In genomic region chr14:102718558-102718957, GRCm38 (mm10) we compare ENCODE assay signal across 12 mouse cellular contexts.
DNase-seq lines count a peak whose midpoint lies in the region; ATAC-seq and TF ChIP-seq lines count a peak whose summit lies in the region.
"Had no signal": no experiment of that assay in that cellular context is flagged by ENCODE, and none has a peak within 500 bp of the region (broad histone marks: within the 10 kb centered on the region; RNA-seq: fewer than 3 reads in every experiment).

No protein-coding gene starts in this region.

- TF ChIP-seq CTCF in intestine, postnatal 0 days (IDR thresholded peaks at IDR 0.05; ENCODE audit: low read depth): no peak

- ATAC-seq in intestine, postnatal 0 days: no peak

- no peaks in the 10 kb centered on the region for H3K36me3 ChIP-seq in intestine, postnatal 0 days (ENCODE audit: control insufficient read depth, insufficient read depth)
- H3K36me3 ChIP-seq: kidney, embryonic 15.5 days had no signal

- H3K9ac ChIP-seq in intestine, postnatal 0 days (ENCODE audit: low read depth, low read length): no peak overlapping the region
- H3K9ac ChIP-seq: kidney, embryonic 15.5 days had no signal

- 59% methylated on average over 2 of the region's 2 CpGs for WGBS in intestine, postnatal 0 days

- no peaks in the 10 kb centered on the region for H3K4me1 ChIP-seq in intestine, postnatal 0 days (replicated peaks; ENCODE audit: control insufficient read depth, insufficient read depth, low read length)

- H3K4me3 ChIP-seq in intestine, postnatal 0 days (ENCODE audit: low read depth, low read length): no peak overlapping the region
- H3K4me3 ChIP-seq: kidney, embryonic 15.5 days; megakaryocyte, embryonic 14.5 days had no signal

- no peak overlapping the region for H3K27ac ChIP-seq in intestine, postnatal 0 days (ENCODE audit: low read depth, low read length)
- H3K27ac ChIP-seq: kidney, embryonic 15.5 days had no signal

- no peaks in the 10 kb centered on the region for H3K9me3 ChIP-seq in intestine, postnatal 0 days (ENCODE audit: control insufficient read depth)
- H3K9me3 ChIP-seq: kidney, embryonic 15.5 days; megakaryocyte, embryonic 14.5 days had no signal

- no peaks in the 10 kb centered on the region for H3K27me3 ChIP-seq in intestine, postnatal 0 days (replicated peaks; ENCODE audit: control insufficient read depth, insufficient read depth, low read length)
- H3K27me3 ChIP-seq: kidney, embryonic 15.5 days; megakaryocyte, embryonic 14.5 days had no signal

- no peak overlapping the region for H3K4me2 ChIP-seq in intestine, postnatal 0 days (replicated peaks; ENCODE audit: low read depth)
- H3K4me2 ChIP-seq: kidney, embryonic 15.5 days had no signal

- peak; percentile 12 for DNase-seq in gastrocnemius, postnatal 25 days
- no peak for DNase-seq in gastrocnemius, adult 18-20 months (ENCODE audit: low spot score)
- DNase-seq in left cerebral cortex, postnatal 14 days (ENCODE audit: low spot score in 2 of 2): peak; percentile 6 to 15
- DNase-seq in left cerebral cortex, adult 11 months (ENCODE audit: low spot score): no peak
- DNase-seq in frontal cortex, postnatal 36 days (ENCODE audit: low spot score in 2 of 2): peak; percentile 39 to 40
- peak; percentile 5 for DNase-seq in skeletal muscle tissue, adult 2 months (ENCODE audit: low read depth, low spot score)
- DNase-seq: cerebellum, adult 18-20 months; embryo, embryonic 11 days; lung, adult 2 months had no signal

- intact Hi-C loops in left cerebral cortex, postnatal 14 days (cut with DNase I): no loop called here

Comparison
In these comparisons a context has a peak if more than half of its experiments do, and no peak if none do; other contexts are left out.
1. DNase-seq: peak in gastrocnemius, postnatal 25 days (single experiment), left cerebral cortex, postnatal 14 days (2 of 2), frontal cortex, postnatal 36 days (2 of 2) and skeletal muscle tissue, adult 2 months (single experiment); none in gastrocnemius, adult 18-20 months (single experiment) and left cerebral cortex, adult 11 months (single experiment).